Mouse (Mus musculus): ENCODE measurements at regions not wholly inside any gene's neighbourhood (a gene's known extent, or its start where the extent isn't known, plus 50 kb on each side); places are given as distances from the start of the nearest gene placed in this dataset.

DNA sequence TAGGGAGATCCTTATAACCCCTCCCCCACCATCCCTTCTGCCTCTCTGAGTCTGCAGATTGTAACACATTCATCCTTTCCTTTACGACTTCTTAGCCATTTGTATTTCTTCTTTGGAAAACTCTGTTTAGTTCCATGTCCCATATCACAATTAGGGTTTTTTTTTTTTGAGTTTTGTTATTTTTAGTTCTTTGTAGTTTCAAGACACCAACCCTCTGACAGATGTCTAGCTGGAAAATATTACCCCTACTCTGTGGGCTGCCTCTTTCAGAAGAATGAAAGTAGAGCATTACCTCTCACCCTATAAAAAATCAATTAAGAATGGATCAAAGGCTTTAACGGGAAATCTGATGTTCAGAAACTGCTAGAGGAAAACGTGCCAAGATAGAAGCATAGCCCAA is 180.1 kb downstream of the Gm5447 start:
- 52% methylated on average over 3 of the region's 3 CpGs for WGBS

DNA sequence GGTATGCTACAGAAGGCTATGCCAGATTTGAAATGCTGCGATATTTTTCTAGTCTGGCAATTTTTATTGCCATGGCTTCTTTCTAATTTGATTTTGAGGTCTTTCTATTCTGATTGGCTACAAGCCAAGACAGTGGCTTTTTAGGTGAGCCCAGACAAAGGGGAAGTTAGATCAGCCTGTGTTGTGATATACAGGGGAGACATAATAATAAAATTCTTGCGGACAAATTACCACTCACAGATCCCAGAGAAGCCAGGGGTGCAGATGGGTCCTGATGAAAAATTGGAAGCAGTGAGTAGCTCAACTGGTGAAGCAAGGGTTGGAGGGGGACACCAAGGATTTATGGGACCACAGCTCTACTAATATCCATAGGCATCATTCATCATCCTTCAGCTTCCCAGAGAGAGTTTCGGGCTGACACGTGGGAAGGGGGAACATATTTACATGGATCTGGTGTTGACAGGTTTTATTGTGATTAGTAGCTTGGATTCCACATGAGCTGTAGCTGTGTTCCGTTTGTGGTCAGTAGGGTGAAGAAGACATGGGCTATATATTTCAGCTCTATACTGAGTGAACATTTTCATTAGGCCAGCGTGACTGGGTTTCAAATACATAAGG is 190.0 kb downstream of the Gm5447 start:
- WGBS = 81% methylated on average over 6 of the region's 6 CpGs
- DNase-seq (ENCODE audit: low read depth, low spot score) = no peak

More for the DNA sequence above, 180.1 kb downstream of the Gm5447 start:
- DNase-seq (ENCODE audit: low read depth, low spot score) = no peak

DNA sequence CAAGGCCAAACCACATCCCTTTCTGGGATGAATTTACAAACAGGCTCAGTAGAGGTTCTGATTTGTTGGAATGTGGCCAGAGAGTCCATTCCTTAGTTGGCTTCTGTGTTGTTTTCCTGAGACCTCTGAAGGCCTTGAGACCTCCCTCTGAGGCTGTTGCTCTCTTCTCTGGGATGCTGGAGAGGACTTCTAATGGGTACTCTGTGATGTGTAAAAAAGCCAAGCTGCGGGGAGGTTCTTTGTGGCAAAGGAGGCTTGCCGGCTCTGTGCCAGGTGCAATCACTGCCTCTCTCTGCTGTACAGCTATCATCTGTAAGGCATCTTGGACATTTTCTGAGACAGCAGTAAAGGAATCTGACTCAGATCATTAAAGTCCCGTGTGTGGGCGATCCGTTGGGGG is 192.3 kb downstream of the Gm5447 start:
- 40% methylated on average over 5 of the region's 5 CpGs for WGBS
- no peak for DNase-seq (ENCODE audit: low read depth, low spot score)

DNA sequence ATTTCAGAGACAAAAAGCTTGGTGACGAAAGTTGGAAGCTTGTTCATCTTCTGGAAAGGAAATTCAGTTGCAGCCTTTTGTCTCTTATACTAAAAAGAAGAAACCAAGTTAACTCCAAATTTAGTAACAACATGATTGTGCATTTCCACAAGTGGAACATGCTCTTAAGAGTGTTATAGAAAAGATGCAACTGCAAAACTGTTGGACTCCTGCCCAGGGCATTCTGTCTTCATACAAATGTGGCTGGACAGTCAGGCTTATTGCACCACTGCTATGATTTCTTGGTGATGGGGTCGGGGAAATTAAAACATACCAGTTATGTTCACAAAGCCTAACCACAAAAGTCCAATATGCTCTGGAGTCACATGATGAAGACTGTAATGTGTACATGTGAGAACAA is 194.8 kb downstream of the Gm5447 start:
- DNase-seq (ENCODE audit: low read depth, low spot score) = no peak
- 77% methylated on average over 2 of the region's 2 CpGs for WGBS

DNA sequence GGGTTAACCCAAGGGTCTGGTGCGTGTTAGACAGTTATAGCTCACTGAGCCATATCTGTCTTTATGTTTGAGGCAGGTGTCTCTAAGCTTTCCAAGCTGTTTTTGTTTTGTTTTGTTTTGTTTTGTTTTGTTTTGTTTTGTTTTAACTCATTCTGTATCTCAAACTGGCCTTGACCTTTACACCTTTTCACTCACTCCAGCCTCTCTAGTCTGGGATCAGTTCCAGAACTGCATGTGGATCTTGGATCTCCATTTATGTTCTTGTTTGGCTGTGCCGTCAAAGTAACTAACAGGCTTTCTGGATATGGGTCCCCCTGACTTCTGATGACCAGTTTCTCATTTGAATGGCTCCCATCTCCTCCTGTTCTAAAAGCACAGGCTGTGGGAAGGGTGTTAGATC is 197.7 kb downstream of the Gm5447 start:
- 68% methylated on average over 2 of the region's 2 CpGs for WGBS
- DNase-seq (ENCODE audit: low read depth, low spot score) = no peak

DNA sequence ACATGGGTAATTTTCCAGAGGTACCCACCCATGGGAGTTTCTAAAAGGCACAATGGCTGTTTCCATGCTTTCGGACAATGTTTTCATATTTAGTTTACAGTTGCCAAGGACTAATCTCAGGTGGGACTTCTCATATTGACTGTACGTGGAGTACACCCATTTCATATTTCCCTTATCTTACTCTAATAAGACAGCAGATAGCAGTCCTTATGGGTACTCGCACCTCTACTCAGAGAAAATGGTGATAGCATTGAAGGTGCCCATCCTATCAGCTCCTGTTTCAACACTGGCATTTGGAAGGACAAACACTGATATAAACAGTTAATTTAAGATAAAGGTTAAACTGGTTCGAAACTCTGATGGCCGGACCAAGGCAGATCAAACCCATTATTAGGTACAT is 198.6 kb downstream of the Gm5447 start:
- 93% methylated on average over 5 of the region's 5 CpGs for WGBS
- no peak for DNase-seq (ENCODE audit: low read depth, low spot score)

DNA sequence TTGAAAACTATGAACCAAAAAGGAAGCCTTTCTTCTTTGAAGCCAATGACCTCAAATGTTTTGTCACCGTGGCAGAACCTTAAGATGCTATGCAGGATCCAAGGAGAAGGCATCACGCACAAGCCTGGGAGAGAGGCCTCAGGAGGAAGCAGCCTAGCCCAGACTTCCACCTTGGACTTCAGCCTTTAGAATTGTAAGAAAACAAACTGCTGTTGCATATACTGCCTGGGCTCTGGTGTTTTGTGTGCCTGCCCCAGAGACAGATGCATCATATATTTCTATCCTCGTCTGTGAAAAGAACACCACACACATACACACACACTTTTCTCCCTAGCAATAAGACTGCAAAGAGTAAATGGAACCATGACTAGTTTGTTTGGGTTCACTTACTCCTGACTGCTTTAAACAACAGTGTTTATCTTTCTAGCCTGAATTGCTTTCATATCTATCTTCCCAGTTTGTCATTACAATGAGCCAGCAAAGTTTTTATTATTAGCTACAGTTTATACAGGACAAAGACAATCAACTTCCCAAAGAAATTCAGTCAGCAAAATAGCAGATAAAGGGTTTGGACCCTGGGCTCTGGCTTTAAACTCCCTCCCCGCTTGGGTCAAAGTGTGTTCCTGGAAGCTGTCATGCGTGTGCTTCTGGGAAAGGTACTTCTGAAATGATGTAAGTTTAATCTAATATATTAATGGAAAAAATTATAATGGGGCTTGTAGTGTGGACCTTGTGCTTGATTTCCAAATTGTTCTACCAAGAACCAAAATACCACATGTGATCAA is 204.2 kb downstream of the Gm5447 start:
- DNase-seq (ENCODE audit: low read depth, low spot score) = no peak
- WGBS = 47% methylated on average over 5 of the region's 5 CpGs

DNA sequence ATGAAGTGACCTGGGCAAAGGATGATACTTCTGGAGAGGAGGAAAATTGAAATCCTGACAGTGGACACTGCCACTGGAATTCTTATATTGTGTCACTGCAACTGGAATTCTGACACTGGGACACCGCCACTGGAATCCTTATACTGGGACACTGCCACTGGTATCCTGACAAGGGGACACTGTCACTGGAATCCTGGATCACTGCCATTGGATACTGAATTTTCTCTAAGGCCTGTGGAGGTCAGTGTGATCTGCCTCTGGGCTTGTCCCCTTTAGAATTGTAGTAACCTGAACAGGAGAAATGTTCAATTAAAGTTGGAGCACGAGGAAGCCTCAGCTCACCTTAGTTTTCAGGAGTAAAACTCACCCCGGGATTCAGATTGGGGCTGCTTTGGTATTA is 205.0 kb downstream of the Gm5447 start:
- no peak for DNase-seq (ENCODE audit: low read depth, low spot score)
- 72% methylated on average over 3 of the region's 3 CpGs for WGBS

DNA sequence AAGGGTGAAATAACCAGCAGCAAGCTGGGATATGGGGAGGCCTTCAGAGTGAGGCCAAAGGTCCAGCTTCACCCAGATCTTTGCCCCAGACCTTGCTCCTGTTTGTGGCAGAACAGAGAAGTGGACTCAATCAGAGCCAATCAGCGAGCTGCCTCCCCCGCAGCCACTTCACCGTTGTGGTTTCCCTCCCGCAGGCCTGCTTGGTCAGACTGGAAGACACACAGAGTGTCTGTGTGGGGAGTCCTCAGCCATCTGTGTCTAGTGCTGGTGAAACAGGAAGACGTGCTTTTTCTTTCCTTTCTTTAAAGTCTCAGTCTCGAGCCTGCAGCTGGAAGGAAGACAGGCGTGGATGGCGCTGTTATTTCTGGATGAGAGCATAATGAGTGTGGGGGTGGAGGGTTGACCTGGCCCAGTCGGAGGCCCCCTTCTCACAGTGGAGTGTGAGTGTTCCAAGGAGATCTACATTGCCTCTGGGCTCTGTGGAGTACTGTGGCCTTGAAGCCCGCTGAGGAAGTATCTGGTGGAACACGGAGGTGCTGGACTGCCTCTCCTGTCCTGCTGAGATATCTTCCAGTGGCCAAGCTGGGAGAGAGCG is 205.5 kb downstream of the Gm5447 start:
- DNase-seq (ENCODE audit: low read depth, low spot score) = no peak
- 41% methylated on average over 12 of the region's 12 CpGs for WGBS

DNA sequence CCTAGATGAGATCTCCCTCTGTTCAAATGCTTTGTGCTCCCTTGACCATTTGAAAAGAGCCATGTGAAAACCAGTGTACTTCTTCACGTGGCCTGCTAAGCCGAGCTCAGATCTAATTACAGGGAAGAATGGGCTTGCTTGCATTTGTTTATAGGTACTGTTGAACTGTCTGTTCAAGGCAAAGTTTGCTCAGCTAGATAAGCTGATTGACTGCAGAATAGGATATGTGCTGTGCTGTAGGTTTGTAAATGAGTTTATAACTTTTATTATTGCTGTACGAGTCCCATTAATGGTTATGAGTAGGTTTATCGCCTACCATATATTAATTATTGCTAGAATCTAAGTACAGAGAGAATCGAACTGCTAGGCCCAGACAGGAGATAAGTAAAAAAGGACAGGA is 207.5 kb downstream of the Gm5447 start:
- WGBS = 41% methylated on average over 5 of the region's 5 CpGs

DNA sequence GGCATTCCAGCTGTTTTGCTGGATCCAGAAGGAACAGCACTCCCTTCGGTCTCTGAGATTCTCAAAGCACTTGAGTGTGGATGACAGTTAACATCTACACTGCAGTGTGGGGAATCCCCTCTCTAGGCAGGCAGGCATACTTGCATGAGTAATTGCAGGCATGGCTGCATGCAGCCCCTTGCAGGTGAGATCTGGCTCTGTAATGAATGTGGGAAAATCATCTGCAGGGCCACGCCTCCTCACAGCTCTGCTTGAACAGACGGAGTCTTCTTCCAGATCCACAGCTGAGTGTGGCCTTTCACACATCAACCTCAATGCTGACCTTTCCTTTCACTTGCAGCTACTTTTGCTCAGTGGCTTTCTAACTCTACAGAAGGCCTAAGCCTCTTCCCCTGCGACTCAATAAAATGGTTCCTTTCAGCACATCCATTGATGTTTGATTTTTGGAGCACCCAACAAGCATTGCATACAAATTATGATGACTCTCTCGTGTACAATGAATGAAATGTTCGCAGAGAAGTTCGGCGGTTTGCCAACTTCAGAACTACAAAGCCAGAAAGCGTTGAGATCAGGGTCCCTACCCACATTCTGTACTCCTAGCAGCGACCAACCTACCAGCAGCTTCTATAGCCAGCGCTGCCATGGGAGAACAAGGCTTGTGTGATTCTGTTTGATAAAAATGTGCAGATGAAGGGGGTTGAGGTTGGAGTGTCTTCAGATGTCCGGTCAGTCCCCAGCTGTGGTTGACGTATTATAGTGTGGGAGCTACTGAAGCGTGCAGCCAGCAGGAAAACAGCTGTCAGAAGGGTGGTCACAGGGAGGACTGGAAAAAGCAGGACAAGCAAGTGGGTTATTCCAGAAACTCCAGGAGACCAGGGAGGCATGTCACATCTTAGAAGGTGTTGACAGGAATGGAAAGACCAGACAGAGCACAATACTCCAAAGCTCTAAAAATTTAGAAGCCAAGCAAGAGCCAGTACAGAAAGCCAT is 211.1 kb downstream of the Gm5447 start:
- WGBS = 76% methylated on average over 14 of the region's 14 CpGs
- DNase-seq (ENCODE audit: low read depth, low spot score) = no peak

More for the DNA sequence above, 207.5 kb downstream of the Gm5447 start:
- DNase-seq (ENCODE audit: low read depth, low spot score) = peak; percentile 28

DNA sequence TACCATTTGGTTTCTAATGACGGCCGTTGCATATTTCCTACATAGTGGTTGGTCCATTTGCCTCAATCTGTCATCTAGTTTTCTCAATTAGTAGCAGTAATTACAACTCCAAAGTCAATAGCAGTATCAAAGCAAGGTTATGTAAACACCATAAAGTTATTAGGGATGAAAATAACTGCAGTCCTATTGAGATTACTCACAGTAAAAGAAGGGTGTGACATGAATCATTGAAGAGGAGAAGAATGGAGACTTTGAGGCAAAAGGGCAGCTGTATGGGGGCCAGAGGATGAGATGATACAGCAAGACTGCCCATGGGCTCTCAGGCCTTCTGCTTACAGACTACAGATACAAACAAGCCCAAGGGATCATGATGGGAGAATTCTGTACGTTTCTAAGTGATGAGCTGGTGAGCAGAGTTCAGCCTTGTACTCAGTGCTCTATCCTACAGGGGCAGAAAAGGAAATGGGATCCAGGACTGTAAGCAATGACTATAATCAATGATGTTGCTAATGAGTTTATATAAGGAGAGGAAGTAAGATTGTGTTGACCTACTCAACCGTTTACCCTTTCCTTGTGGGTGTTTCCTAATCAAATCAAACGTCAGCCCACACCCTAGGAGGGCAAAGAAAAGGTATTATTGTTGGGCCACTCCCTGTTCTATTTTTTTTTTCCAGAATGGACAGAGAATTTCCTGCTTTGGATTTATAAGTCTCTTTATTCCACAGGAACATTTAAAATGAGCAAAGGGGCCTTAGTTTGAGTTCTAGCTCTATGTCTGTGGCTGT is 213.0 kb downstream of the Gm5447 start:
- 24% methylated on average over 5 of the region's 5 CpGs for WGBS
- peak; percentile 56 for DNase-seq (ENCODE audit: low read depth, low spot score)

DNA sequence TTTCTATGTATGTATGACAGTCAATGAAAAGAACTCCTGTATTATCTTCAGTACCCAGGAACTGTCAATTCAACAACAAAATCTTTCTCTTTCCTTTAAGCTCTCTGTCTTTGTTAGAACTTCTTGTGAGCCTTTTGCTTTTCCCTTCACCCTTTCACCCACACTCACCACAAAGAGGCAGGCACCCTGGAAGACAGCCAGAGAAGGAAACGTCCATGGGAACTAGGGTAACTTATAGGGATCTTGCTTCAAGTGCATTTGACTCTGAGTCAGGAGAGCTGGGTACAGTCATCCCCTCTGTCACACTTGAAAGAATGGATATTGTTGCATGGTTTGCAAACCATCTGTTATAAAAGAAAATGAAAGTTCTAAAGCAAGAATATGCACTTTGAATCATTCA is 215.1 kb downstream of the Gm5447 start:
- WGBS = 11% methylated on average over 1 of the region's 1 CpGs
- no peak for DNase-seq (ENCODE audit: low read depth, low spot score)

DNA sequence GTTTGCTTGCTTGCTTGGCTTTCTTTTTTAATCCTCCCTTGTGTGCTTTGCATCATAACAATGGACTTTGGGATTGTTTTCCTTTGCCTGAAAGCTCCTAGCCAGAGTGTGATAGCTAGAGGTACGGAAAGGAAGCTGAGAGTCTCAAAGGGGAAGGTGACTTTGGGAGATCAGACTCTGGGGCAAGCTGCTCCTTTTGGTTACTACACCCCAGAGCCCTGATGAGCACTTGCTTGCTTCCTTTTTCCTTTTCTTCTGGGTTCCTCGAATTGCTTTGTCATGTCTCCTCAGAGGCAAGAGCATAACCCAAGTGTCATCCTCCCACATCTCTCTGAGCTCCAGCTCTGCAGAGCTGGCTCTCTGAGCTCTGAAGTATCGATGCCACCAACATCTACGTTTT is 216.0 kb downstream of the Gm5447 start:
- WGBS = 73% methylated on average over 4 of the region's 4 CpGs
- no peak for DNase-seq (ENCODE audit: low read depth, low spot score)

DNA sequence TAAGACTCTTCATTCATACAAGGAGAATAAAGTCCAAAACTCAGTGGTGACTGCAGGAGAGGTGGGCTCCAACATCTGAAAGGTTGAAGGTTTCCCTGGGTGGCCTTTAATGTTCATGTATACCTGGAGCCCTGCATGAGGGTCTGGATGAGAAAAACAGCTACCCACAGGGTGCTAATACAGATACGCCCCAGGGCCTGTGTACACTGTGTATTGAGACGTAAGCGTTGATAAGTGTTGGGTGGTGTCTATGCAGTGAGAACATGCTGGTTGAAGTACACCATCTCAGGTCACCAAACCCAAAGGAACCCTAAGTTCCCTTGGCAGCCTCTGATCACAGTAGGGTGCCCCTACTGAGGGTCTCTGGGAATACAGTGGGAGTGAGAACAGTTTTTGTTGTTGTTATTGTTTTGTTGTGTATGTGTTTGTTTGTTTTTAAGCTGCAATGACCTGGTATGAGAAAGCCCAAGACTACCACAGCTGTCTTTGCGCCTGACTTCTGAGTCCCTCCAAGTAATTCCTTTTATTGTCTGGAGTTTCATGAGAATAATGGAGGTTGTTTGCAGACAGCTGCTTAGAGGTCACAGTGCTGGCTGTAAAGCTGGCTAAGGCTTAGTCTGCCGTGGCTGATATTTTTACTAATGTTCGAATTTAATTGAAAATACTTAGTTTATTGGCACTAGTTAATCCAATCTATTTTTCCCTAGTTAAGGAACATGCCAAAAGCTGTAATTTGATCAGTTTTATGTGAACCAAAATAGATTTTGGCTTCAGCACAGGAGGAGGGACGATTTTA is 217.5 kb downstream of the Gm5447 start:
- 66% methylated on average over 7 of the region's 7 CpGs for WGBS
- no peak for DNase-seq (ENCODE audit: low read depth, low spot score)

DNA sequence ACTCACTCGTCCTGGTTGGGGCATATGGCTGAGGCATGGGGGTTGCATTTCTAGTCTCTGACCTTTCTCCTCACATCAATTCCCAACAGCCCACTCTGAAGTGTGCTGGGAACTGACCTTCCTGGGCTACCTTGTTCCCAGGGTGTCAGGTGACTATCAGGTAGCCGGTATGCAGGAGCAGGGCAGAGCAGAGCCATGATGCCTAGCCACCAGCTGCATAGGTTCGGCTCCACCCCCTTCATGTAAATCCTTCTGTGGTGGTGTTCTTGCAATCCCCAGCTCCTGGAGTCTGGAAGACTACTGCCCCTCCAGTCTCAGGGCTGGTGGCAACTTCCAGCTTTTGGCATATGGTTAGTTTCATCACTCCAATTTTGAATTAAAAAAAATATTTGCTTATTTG is 221.0 kb downstream of the Gm5447 start:
- no peak for DNase-seq (ENCODE audit: low read depth, low spot score)
- WGBS = 84% methylated on average over 3 of the region's 3 CpGs

DNA sequence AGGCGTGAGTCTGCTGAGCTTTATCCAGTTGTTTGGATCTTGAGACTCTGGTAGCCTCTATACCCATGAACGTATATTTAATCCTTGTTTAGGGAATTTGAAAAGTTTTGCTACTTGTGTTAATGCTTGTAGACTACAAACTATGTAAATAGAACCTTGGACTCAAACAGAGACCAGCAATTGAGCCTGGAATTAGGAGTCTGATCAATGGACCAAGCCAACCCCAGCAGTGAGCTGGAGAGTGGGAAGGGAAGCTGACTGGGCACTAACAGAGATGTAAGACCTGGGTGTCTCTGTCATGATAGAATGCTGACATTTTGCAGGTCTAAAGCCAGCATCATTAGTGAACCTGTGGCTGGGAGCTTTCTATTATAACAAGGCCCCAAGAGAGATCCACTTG is 222.5 kb downstream of the Gm5447 start:
- 67% methylated on average over 2 of the region's 2 CpGs for WGBS
- DNase-seq (ENCODE audit: low read depth, low spot score) = no peak

DNA sequence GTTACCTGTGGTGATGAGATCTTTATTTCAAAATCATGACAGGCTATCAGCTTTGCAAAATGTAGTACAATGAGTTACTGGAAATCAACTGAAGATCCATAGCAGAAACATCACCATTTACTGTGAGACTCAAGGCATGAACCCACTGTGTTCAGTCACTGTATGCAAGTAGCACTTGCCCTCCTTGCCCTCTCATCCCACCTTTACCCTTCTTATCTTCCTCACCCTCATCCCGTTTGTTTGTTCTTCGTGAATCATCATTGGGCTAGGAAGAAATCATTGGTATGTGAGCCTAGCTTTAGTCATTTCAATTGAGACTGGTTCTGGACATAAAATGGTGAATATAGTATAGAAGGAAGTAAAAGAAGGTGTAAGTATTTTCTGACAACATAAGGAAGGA is 223.6 kb downstream of the Gm5447 start:
- WGBS = 45% methylated on average over 2 of the region's 2 CpGs
- no peak for DNase-seq (ENCODE audit: low read depth, low spot score)
